Mouse (Mus musculus) midbrain, postnatal 0 days (tissue): Measurements from ENCODE around the gene Bbs7. TPM values are rescaled to one million over a fixed set of nuclear protein-coding genes. Genes with fewer than 3 reads are reported as not detected.

Experiments used
- ATAC-seq: fragments of 200-750 bp; cut with Nextera tagmentation; 2 replicates; pipeline ENCODE4 v1.8.0; 2017; ENCODE audit warnings: moderate number of reproducible peaks, mild to moderate bottlenecking, moderate TSS enrichment, moderate library complexity; ENCODE audit not compliant: low FRiP score
- DNase-seq: peaks from one replicate; pipeline ENCODE4 v3.0.0-alpha.2; 2015; ENCODE audit warnings: low spot score
- H3K27ac ChIP-seq: fragments of 300-500 bp; sonication (generic); 2 replicates; pipeline ENCODE4 v1.5.1; 2014; ENCODE audit warnings: low read depth, mild to moderate bottlenecking, low read length, mixed read lengths
- H3K27me3 ChIP-seq: fragments of 300-500 bp; sonication (generic); 2 replicates; pipeline ENCODE4 v1.6.1; 2014; ENCODE audit warnings: low read length, control low read depth, mixed read lengths; ENCODE audit not compliant: insufficient read depth
- H3K36me3 ChIP-seq: fragments of 300-500 bp; sonication (generic); 2 replicates; pipeline ENCODE4 v1.6.1; 2014; ENCODE audit warnings: low read length, control low read depth, mixed read lengths; ENCODE audit not compliant: insufficient read depth
- H3K4me1 ChIP-seq: fragments of 300-500 bp; sonication (generic); 2 replicates; pipeline ENCODE4 v1.6.1; 2014; ENCODE audit warnings: mild to moderate bottlenecking, control low read depth, antibody characterized with exemption, low read length, mixed read lengths; ENCODE audit not compliant: insufficient read depth
- H3K4me2 ChIP-seq: fragments of 300-500 bp; sonication (generic); 2 replicates; pipeline ENCODE4 v1.6.1; 2014; ENCODE audit warnings: low read depth, mild to moderate bottlenecking, low read length, mixed read lengths; ENCODE audit not compliant: poor library complexity, severe bottlenecking
- H3K4me3 ChIP-seq: fragments of 300-500 bp; sonication (generic); 2 replicates; pipeline ENCODE4 v1.5.1; 2014; ENCODE audit warnings: low read depth, mild to moderate bottlenecking, low read length, moderate library complexity
- H3K9ac ChIP-seq: fragments of 300-500 bp; sonication (generic); replicated peaks from 2 replicates; pipeline ENCODE4 v1.6.1; 2014; ENCODE audit warnings: mild to moderate bottlenecking, low read length, moderate library complexity, mixed read lengths; ENCODE audit not compliant: poor library complexity, severe bottlenecking
- H3K9me3 ChIP-seq: fragments of 300-500 bp; sonication (generic); 2 replicates; pipeline ENCODE4 v1.6.1; 2016; ENCODE audit warnings: low read length, control low read depth
- CTCF ChIP-seq: IDR thresholded peaks from 2 replicates; pipeline ENCODE4 v1.5.1; 2016; ENCODE audit warnings: antibody characterized with exemption, mild to moderate bottlenecking
- WGBS: fragments of 180-500 bp; shearing (Covaris S2); extraction: QIAGEN DNeasy Blood & Tissue Kit; methylation state at CpG from one replicate; pipeline ENCODE4 v1.1.7; 2014; 5-methylcytosine and 5-hydroxymethylcytosine counted together
- polyA plus RNA-seq: library from polyadenylated mRNA; unstranded; fragments of >200 nt; fragmentation: Nextera tagmentation; extraction: Ambion mirVana; gene quantifications from 2 replicates; pipeline ENCODE4 v1.2.1, GENCODE M21; 2015
- total RNA-seq: library from RNA; depleted of rRNA; stranded (reverse); fragments of >200 nt; gene quantifications from 2 replicates; pipeline ENCODE4 v1.2.3, GENCODE M21; 2014

The Bbs7 gene
- total and polyA plus RNA-seq, 2 experiments from 2014 or later = 13.2 to 16.2 TPM

- peak; percentile 85 for ATAC-seq
- Histone ChIP-seq H3K27me3 (no peaks in the 10 kb centered on the region), H3K27ac (no peak overlapping the region), H3K9ac (no peak overlapping the region), H3K9me3 (no peaks in the 10 kb centered on the region), H3K4me3 (no peak overlapping the region), H3K4me1 (no peaks in the 10 kb centered on the region), H3K36me3 (no peaks in the 10 kb centered on the region), H3K4me2 (no peak overlapping the region)
- TF ChIP-seq CTCF = peak; percentile 94
- 9% methylated on average over 4 of the region's 4 CpGs for WGBS
- peak; percentile 64 for DNase-seq
Measured at GRCm38 (mm10) chr3:36635449-36635848, 22.2 kb upstream of the Bbs7 start.

DNA sequence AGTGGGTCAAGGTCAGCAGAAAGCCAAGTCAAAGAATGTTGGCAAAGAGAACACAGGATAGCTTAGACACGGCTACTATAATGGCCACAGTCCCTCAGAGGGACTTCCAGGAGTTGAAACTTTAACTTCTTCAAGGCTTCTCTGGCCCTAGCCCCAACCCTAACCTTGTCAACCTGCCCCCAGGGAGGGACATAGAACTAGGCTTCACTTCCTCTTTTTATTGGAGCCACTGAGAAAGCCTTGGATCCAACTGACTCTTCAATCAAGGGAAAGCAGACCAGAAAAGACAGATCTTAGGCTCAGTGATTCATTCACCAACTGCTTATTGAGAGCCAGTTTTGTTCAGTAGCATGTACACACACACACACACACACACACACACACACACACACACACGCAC is 13.5 kb upstream of the Bbs7 start:
- Histone ChIP-seq H3K9ac (no peak overlapping the region), H3K4me3 (no peak overlapping the region), H3K27ac (no peak overlapping the region), H3K4me1 (no peaks in the 10 kb centered on the region), H3K36me3 (no peaks in the 10 kb centered on the region), H3K9me3 (no peaks in the 10 kb centered on the region), H3K27me3 (no peaks in the 10 kb centered on the region), H3K4me2 (no peak overlapping the region)
- no peak for TF ChIP-seq CTCF
- WGBS = 65% methylated on average over 2 of the region's 2 CpGs
- no peak for DNase-seq
- ATAC-seq = no peak

DNA sequence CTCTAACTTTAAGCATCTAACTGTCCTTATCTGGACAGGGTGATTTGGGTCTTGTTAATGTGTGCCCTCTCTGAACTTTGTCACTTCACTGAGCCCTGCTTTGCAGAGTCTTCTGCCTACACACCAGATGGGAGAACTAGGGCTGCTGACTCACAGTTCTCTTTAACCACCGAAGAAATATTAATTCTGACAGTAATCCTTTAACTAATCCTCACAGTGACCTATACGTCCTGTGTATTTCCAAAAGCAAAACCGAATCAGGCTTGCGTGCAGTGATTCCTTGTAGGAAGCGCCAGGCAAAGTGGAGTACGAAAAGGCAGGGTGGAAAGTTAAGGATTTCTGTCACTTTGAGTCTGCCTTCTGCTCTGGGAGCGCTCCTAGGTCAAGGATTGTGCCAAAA is 4.9 kb upstream of the Bbs7 start:
- Histone ChIP-seq H3K36me3 (no peaks in the 10 kb centered on the region), H3K27me3 (no peaks in the 10 kb centered on the region), H3K27ac (no peak overlapping the region), H3K9ac (no peak overlapping the region), H3K9me3 (no peaks in the 10 kb centered on the region), H3K4me3 (no peak overlapping the region), H3K4me2 (no peak overlapping the region), H3K4me1 (no peaks in the 10 kb centered on the region)
- DNase-seq (no peak), ATAC-seq (no peak)
- TF ChIP-seq CTCF = no peak
- 47% methylated on average over 7 of the region's 7 CpGs for WGBS

DNA sequence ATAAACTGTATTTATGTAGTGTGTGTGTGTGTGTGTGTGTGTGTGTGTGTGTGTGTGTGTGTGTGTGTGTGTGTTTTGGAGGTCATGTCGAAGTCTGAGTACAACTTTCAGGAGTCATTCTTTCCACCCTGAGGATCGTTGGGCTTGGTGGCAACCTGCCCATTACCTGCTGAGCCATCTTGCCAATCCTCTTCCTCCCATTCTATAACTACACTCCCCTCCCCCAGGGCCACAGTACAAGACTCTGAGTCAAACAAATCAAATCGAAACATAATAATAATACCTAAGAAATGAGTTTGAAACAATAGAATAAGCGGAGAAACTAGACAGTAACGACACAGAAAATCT is 605 bp upstream of the Bbs7 start:
- WGBS = 58% methylated on average over 5 of the region's 5 CpGs
- Histone ChIP-seq H3K27me3 (no peaks in the 10 kb centered on the region), H3K4me2 (peak overlapping the region; percentile 55), H3K4me3 (0 out of 2 replicates have a peak overlapping the region, but pooled peaks have one; percentile 49), H3K4me1 (peaks cover 3% of the 10 kb centered on the region; the same call in 1 of the 2 replicates), H3K27ac (0 out of 2 replicates have a peak overlapping the region, but pooled peaks have one; percentile 79), H3K36me3 (no peaks in the 10 kb centered on the region), H3K9me3 (no peaks in the 10 kb centered on the region), H3K9ac (peak overlapping the region; percentile 57; the same call in 1 of the 2 replicates)
- DNase-seq (no peak), ATAC-seq (no peak)
- TF ChIP-seq CTCF = no peak

GRCm38 (mm10) chr3:36612687-36613086 is 590 bp downstream of the Bbs7 start:
- Histone ChIP-seq H3K9ac (peak overlapping the region; percentile 57), H3K4me1 (peaks cover 3% of the 10 kb centered on the region; the same call in 1 of the 2 replicates), H3K27ac (peak overlapping the region; percentile 79), H3K4me2 (peak overlapping the region; percentile 55), H3K36me3 (no peaks in the 10 kb centered on the region), H3K9me3 (no peaks in the 10 kb centered on the region), H3K27me3 (no peaks in the 10 kb centered on the region), H3K4me3 (peak overlapping the region; percentile 49)
- TF ChIP-seq CTCF = no peak
- WGBS = under 1% methylated on average over 6 of the region's 6 CpGs
- peak; percentile 26 for ATAC-seq
- DNase-seq = peak; percentile 21

- ATAC-seq = no peak
- Histone ChIP-seq H3K4me2 (no peak overlapping the region), H3K36me3 (peaks cover 13% of the 10 kb centered on the region), H3K27me3 (no peaks in the 10 kb centered on the region), H3K27ac (no peak overlapping the region), H3K4me1 (no peaks in the 10 kb centered on the region), H3K9ac (no peak overlapping the region), H3K4me3 (no peak overlapping the region), H3K9me3 (no peaks in the 10 kb centered on the region)
- no peak for TF ChIP-seq CTCF
- DNase-seq = no peak
- WGBS = 82% methylated on average over 7 of the region's 7 CpGs
Measured at GRCm38 (mm10) chr3:36605894-36606783, 7.1 kb downstream of the Bbs7 start.
